Mouse (Mus musculus): ENCODE results near the gene Gm11567.
"Not testable (repeated sequence)": the region's sequence is repeated elsewhere in the genome, so short reads cannot be mapped to it uniquely, and the experiment has no call there.

Gene Gm11567

GRCm38 (mm10) chr11:99878887-99879286 lies at the start of gene Gm11567:
Gm11567 (plus strand) TSS chr11:99879187.
- DNase-seq, result not testable (repeated sequence)

GRCm38 (mm10) chr11:99837966-99838365 lies 41.0 kb upstream of the Gm11567 start, which contains the start of gene 2300003K06Rik:
2300003K06Rik (minus strand) TSS chr11:99838066.
- no peak for DNase-seq

- no peak for DNase-seq
These were observed 36.8 kb upstream of the Gm11567 start for GRCm38 (mm10) chr11:99842185-99842584.

- DNase-seq, result no peak
These were observed 32.2 kb upstream of the Gm11567 start for GRCm38 (mm10) chr11:99846746-99847145.

- no peak for DNase-seq
These were observed 27.5 kb upstream of the Gm11567 start, which contains the start of gene Krtap4-16 for GRCm38 (mm10) chr11:99851508-99851907. Krtap4-16 (minus strand) TSS chr11:99851608.

GRCm38 (mm10) chr11:99854121-99854520 lies 24.9 kb upstream of the Gm11567 start:
- peak; percentile 7 for DNase-seq

- no peak for DNase-seq
These were observed 21.4 kb upstream of the Gm11567 start, which contains the start of gene Gm11568 for GRCm38 (mm10) chr11:99857617-99858016. Gm11568 (plus strand) TSS chr11:99857917.

- no peak for DNase-seq
These were observed 20.2 kb upstream of the Gm11567 start for GRCm38 (mm10) chr11:99858761-99859160.

GRCm38 (mm10) chr11:99864176-99864575 lies 14.8 kb upstream of the Gm11567 start, which contains the start of gene Gm11559:
Gm11559 (plus strand) TSS chr11:99864476.
- not testable (repeated sequence) for DNase-seq

- DNase-seq, result not testable (repeated sequence)
These were observed 5.9 kb upstream of the Gm11567 start, which contains the start of gene Krtap9-1 for GRCm38 (mm10) chr11:99873089-99873488. Krtap9-1 (plus strand) TSS chr11:99873389.

GRCm38 (mm10) chr11:99907620-99908019 lies 28.6 kb downstream of the Gm11567 start, which contains the start of gene Krtap31-1:
Krtap31-1 (plus strand) TSS chr11:99907920.
- DNase-seq, result no peak

- DNase-seq, result no peak
These were observed 35.5 kb downstream of the Gm11567 start, which contains the start of gene Gm11565 for GRCm38 (mm10) chr11:99914451-99914850. Gm11565 (plus strand) TSS chr11:99914751.

Data from right cerebral cortex, postnatal 4 days (tissue).